Mouse (Mus musculus) ES-E14 (cell line): ENCODE results near the gene Cyp2f2. TPM values are rescaled to one million over a fixed set of nuclear protein-coding genes. Genes with fewer than 3 reads are reported as not detected.

Experiments used
- DNase-seq: peaks from one replicate; pipeline ENCODE4 v3.0.0-alpha.2; 2013; ENCODE audit warnings: low read depth, low spot score
- H3K27ac ChIP-seq: 2 replicates; pipeline ENCODE4 v1.5.1; 2012; ENCODE audit warnings: low read depth, mild to moderate bottlenecking, low read length, moderate library complexity, mixed read lengths; ENCODE audit not compliant: poor library complexity, insufficient read depth, severe bottlenecking
- H3K36me3 ChIP-seq: 2 replicates; pipeline ENCODE4 v1.6.1; 2012; ENCODE audit warnings: mild to moderate bottlenecking, low read length, moderate library complexity, mixed read lengths; ENCODE audit not compliant: control insufficient read depth, poor library complexity, insufficient read depth, severe bottlenecking
- H3K4me1 ChIP-seq, 2 experiments: fragments of 150-350 bp in 1 of 2; sonication (generic) in 1 of 2; 2 replicates each; pipeline ENCODE4 v1.6.1; 2012; ENCODE audit warnings: low read length in 2 of 2, mild to moderate bottlenecking in 1 of 2, mixed read lengths in 1 of 2; ENCODE audit not compliant: control insufficient read depth in 2 of 2, insufficient read depth in 2 of 2, poor library complexity in 1 of 2
- H3K4me3 ChIP-seq, 2 experiments: fragments of 150-350 bp in 1 of 2; sonication (generic) in 1 of 2; 2 replicates each; pipeline ENCODE4 v1.5.1; 2012; ENCODE audit warnings: low read length in 2 of 2, low read depth in 1 of 2, mild to moderate bottlenecking in 1 of 2, mixed read lengths in 1 of 2; ENCODE audit not compliant: insufficient read depth in 1 of 2, poor library complexity in 1 of 2, severe bottlenecking in 1 of 2
- H3K9ac ChIP-seq: 2 replicates; pipeline ENCODE4 v1.6.1; 2012; ENCODE audit warnings: low read depth, mild to moderate bottlenecking, low read length, mixed read lengths; ENCODE audit not compliant: poor library complexity, insufficient read depth, severe bottlenecking
- H3K9me3 ChIP-seq: fragments of 150-350 bp; sonication (generic); 2 replicates; pipeline ENCODE4 v1.6.1; 2012; ENCODE audit warnings: low read depth, mild to moderate bottlenecking, low read length; ENCODE audit not compliant: control insufficient read depth, insufficient read depth
- CHD2 ChIP-seq: IDR thresholded peaks from 2 replicates; pipeline ENCODE4 v1.6.1; 2014; ENCODE audit warnings: mild to moderate bottlenecking, low read depth, low read length, inconsistent platforms
- HCFC1 ChIP-seq: IDR thresholded peaks from 2 replicates; pipeline ENCODE4 v1.6.1; 2012; ENCODE audit warnings: low read length, inconsistent platforms, borderline replicate concordance; ENCODE audit not compliant: insufficient read depth
- MAFK ChIP-seq: IDR thresholded peaks from 2 replicates; pipeline ENCODE4 v1.6.1; 2014; ENCODE audit warnings: mild to moderate bottlenecking, low read depth, low read length, inconsistent platforms; ENCODE audit not compliant: insufficient read depth
- ZC3H11A ChIP-seq: IDR thresholded peaks from 2 replicates; pipeline ENCODE4 v1.6.1; 2012; ENCODE audit warnings: low read depth, mild to moderate bottlenecking, inconsistent platforms, low read length, borderline replicate concordance
- ZNF384 ChIP-seq: IDR thresholded peaks from 2 replicates; pipeline ENCODE4 v1.6.1; 2012; ENCODE audit warnings: low read depth, low read length, inconsistent platforms
- in situ Hi-C, 2 experiments: fragments of 600-800 bp; cut with MboI; formaldehyde crosslinking; loops; one replicate each; pipeline ENCODE4 v1.15.1; 2025; ENCODE audit warnings: low sequenced_read_pairs in 2 of 2, inconsistent platforms in 1 of 2; ENCODE audit not compliant: unreplicated experiment in 2 of 2
- total RNA-seq: library from RNA; depleted of rRNA; stranded (reverse); fragments of 300-350 nt; gene quantifications from 2 replicates; pipeline ENCODE4 v1.2.3, GENCODE M21; 2012

The Cyp2f2 gene
- total RNA-seq, 1 experiment = not detected

GRCm38 (mm10) chr7:27167475-27168094 is 47.9 kb downstream of the Cyp2f2 start:
- TF ChIP-seq ZC3H11A (no peak), MAFK (no peak), HCFC1 (no peak), CHD2 (no peak), ZNF384 (no peak)
- H3K36me3 ChIP-seq = peaks cover 7% of the 10 kb centered on the region
- H3K4me1 ChIP-seq = peaks cover 3 to 13% of the 10 kb centered on the region in 2 experiments; a peak in 3 of 4 replicates

DNA sequence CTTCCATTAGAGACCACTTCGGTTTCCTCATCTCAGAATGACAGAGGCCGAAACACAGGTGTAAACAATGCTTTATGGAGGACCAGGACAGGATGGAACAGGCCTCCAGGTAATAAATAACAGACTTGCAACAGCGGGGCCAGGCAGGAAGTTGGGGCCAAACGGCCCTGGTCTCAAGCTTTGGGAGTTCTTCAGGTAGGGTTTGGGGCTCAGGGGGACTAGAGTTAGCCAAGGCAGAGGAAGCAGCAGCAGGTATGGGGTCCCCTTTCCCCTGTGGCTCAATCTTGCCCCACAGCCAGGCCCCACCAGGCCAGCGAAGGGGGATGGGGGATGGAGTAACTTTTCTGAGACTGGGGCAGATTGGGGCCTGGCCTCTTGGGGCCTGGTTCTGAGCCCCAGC is 48.7 kb downstream of the Cyp2f2 start:
- peaks cover 7% of the 10 kb centered on the region for H3K36me3 ChIP-seq
- no peak overlapping the region for H3K9ac ChIP-seq
- TF ChIP-seq CHD2 = no peak
- no peak for TF ChIP-seq MAFK
- TF ChIP-seq HCFC1 = no peak
- no peak for TF ChIP-seq ZNF384
- no peak for TF ChIP-seq ZC3H11A
- peaks cover 3 to 16% of the 10 kb centered on the region in 2 experiments; a peak in 3 of 4 replicates for H3K4me1 ChIP-seq
- in situ Hi-C loops = no loop called here
- DNase-seq = no peak
- H3K4me3 ChIP-seq = no peak overlapping the region
- H3K27ac ChIP-seq = no peak overlapping the region
- H3K9me3 ChIP-seq = no peaks in the 10 kb centered on the region

More at GRCm38 (mm10) chr7:27167475-27168094, 47.9 kb downstream of the Cyp2f2 start:
- H3K9me3 ChIP-seq = no peaks in the 10 kb centered on the region
- no peak overlapping the region for H3K9ac ChIP-seq
- in situ Hi-C loops = no loop called here
- H3K27ac ChIP-seq = peak overlapping the region; percentile 7; the same call in 1 of the 2 replicates
- peak overlapping the region; percentile 72 to 87; a peak in 3 of 4 replicates for H3K4me3 ChIP-seq
- no peak for DNase-seq

- H3K27ac ChIP-seq = no peak overlapping the region
- H3K9ac ChIP-seq = no peak overlapping the region
- no peak for TF ChIP-seq CHD2
- no peak for TF ChIP-seq MAFK
- no peak for TF ChIP-seq ZNF384
- TF ChIP-seq HCFC1 = no peak
- no peak for TF ChIP-seq ZC3H11A
- no peaks in the 10 kb centered on the region for H3K9me3 ChIP-seq
- H3K4me1 ChIP-seq = peaks cover 4 to 23% of the 10 kb centered on the region in 2 experiments; a peak in 3 of 4 replicates
- H3K4me3 ChIP-seq = no peak overlapping the region
- in situ Hi-C loops = no loop called here
- DNase-seq = no peak
- H3K36me3 ChIP-seq = peaks cover 9% of the 10 kb centered on the region
These were observed 51.3 kb downstream of the Cyp2f2 start for GRCm38 (mm10) chr7:27170981-27171380.

GRCm38 (mm10) chr7:27174496-27174895 is 54.8 kb downstream of the Cyp2f2 start:
- peaks cover 4 to 18% of the 10 kb centered on the region in 2 experiments; a peak in 3 of 4 replicates for H3K4me1 ChIP-seq
- TF ChIP-seq ZC3H11A = no peak
- no peak for TF ChIP-seq HCFC1
- no peak for TF ChIP-seq CHD2
- no peak for TF ChIP-seq MAFK
- TF ChIP-seq ZNF384 = no peak
- peaks cover 9% of the 10 kb centered on the region for H3K36me3 ChIP-seq
- peak overlapping the region; percentile 24; the same call in 1 of the 2 replicates for H3K27ac ChIP-seq
- peak overlapping the region in 1 of 2 experiments; percentile 11; a peak in 1 of 4 replicates for H3K4me3 ChIP-seq
- H3K9me3 ChIP-seq = no peaks in the 10 kb centered on the region
- peak overlapping the region; percentile 50; the same call in 1 of the 2 replicates for H3K9ac ChIP-seq
- in situ Hi-C loops = no loop called here
- no peak for DNase-seq
